Mouse (Mus musculus) lung, embryonic 14.5 days (tissue): Measurements from ENCODE around the gene Tead3. TPM values are rescaled to one million over a fixed set of nuclear protein-coding genes. Genes with fewer than 3 reads are reported as not detected.

Experiments used
- ATAC-seq: fragments of 200-750 bp; cut with Nextera tagmentation; 2 replicates; pipeline ENCODE4 v1.8.0; 2017; ENCODE audit warnings: mild to moderate bottlenecking, moderate TSS enrichment, moderate library complexity; ENCODE audit not compliant: insufficient read depth
- DNase-seq: peaks from one replicate; pipeline ENCODE4 v3.0.0-alpha.2; 2015
- H3K27ac ChIP-seq: fragments of 300-500 bp; sonication (generic); 2 replicates; pipeline ENCODE4 v1.5.1; 2014; ENCODE audit warnings: low read depth, mild to moderate bottlenecking, moderate library complexity
- H3K27me3 ChIP-seq: fragments of 300-500 bp; sonication (generic); 2 replicates; pipeline ENCODE4 v1.6.1; 2014; ENCODE audit warnings: low read length, control low read depth; ENCODE audit not compliant: insufficient read depth
- H3K36me3 ChIP-seq: fragments of 300-500 bp; sonication (generic); 2 replicates; pipeline ENCODE4 v1.6.1; 2014; ENCODE audit warnings: control low read depth; ENCODE audit not compliant: insufficient read depth
- H3K4me1 ChIP-seq: fragments of 300-500 bp; sonication (generic); 2 replicates; pipeline ENCODE4 v1.6.1; 2014; ENCODE audit warnings: antibody characterized with exemption, control low read depth; ENCODE audit not compliant: insufficient read depth
- H3K4me2 ChIP-seq: fragments of 300-500 bp; sonication (generic); 2 replicates; pipeline ENCODE4 v1.6.1; 2014; ENCODE audit warnings: mild to moderate bottlenecking
- H3K4me3 ChIP-seq: fragments of 300-500 bp; sonication (generic); 2 replicates; pipeline ENCODE4 v1.5.1; 2014; ENCODE audit warnings: low read depth, low read length
- H3K9ac ChIP-seq: fragments of 300-500 bp; sonication (generic); 2 replicates; pipeline ENCODE4 v1.6.1; 2014
- H3K9me3 ChIP-seq: fragments of 300-500 bp; sonication (generic); 2 replicates; pipeline ENCODE4 v1.6.1; 2016; ENCODE audit warnings: low read depth, low read length, control low read depth
- CTCF ChIP-seq: IDR thresholded peaks from 2 replicates; pipeline ENCODE4 v1.5.1; 2016; ENCODE audit warnings: antibody characterized with exemption, low read depth
- WGBS: fragments of 180-500 bp; shearing (Covaris S2); extraction: QIAGEN DNeasy Blood & Tissue Kit; methylation state at CpG from one replicate; pipeline ENCODE4 v1.1.7; 2014; 5-methylcytosine and 5-hydroxymethylcytosine counted together
- polyA plus RNA-seq: library from polyadenylated mRNA; unstranded; fragments of >200 nt; fragmentation: Nextera tagmentation; extraction: Ambion mirVana; gene quantifications from 2 replicates; pipeline ENCODE4 v1.2.1, GENCODE M21; 2014

Tead3 gene
- polyA plus RNA-seq, 1 experiment from 2014 or later: 11.2 TPM

- Histone ChIP-seq H3K4me2 (peak within 1 kb of the TSS; percentile 86), H3K9me3 (no peaks in the 10 kb centered on the region), H3K4me3 (peak within 1 kb of the TSS; percentile 82), H3K9ac (peak within 1 kb of the TSS; percentile 89), H3K27me3 (no peaks in the 10 kb centered on the region), H3K27ac (peak within 1 kb of the TSS; percentile 94), H3K4me1 (0 out of 2 replicates have a peak, but pooled peaks cover 4% of the 10 kb centered on the region), H3K36me3 (peaks cover 27% of the 10 kb centered on the region)
- TF ChIP-seq CTCF: no peak
- ATAC-seq: peak; percentile 97
- peak; percentile 100 for DNase-seq
- under 1% methylated on average over 69 of the region's 69 CpGs for WGBS
Observed at GRCm38 (mm10) chr17:28313212-28313879, 37.3 kb downstream of the Tead3 start, which contains the start of gene Fance. Fance (plus strand) TSS chr17:28313519.

GRCm38 (mm10) chr17:28312232-28313211 is 38.1 kb downstream of the Tead3 start:
- H3K27ac ChIP-seq: peak overlapping the region; percentile 76; the same call in 1 of the 2 replicates
- H3K4me3 ChIP-seq: peak overlapping the region; percentile 82
- H3K4me2 ChIP-seq: peak overlapping the region; percentile 86
- no peaks in the 10 kb centered on the region for H3K9me3 ChIP-seq
- 0 out of 2 replicates have a peak, but pooled peaks cover 4% of the 10 kb centered on the region for H3K4me1 ChIP-seq
- H3K9ac ChIP-seq: no peak overlapping the region
- H3K27me3 ChIP-seq: no peaks in the 10 kb centered on the region
- peak; percentile 52 for TF ChIP-seq CTCF
- DNase-seq (peak; percentile 74), ATAC-seq (peak; percentile 36)
- WGBS: 20% methylated on average over 17 of the region's 17 CpGs
- H3K36me3 ChIP-seq: peaks cover 19% of the 10 kb centered on the region; the same call in 1 of the 2 replicates

- no peak overlapping the region for H3K27ac ChIP-seq
- peaks cover 10% of the 10 kb centered on the region; the same call in 1 of the 2 replicates for H3K36me3 ChIP-seq
- DNase-seq (no peak), ATAC-seq (no peak)
- no peak overlapping the region for H3K4me2 ChIP-seq
- TF ChIP-seq CTCF: no peak
- no peak overlapping the region for H3K9ac ChIP-seq
- H3K9me3 ChIP-seq: no peaks in the 10 kb centered on the region
- 0 out of 2 replicates have a peak, but pooled peaks cover 4% of the 10 kb centered on the region for H3K4me1 ChIP-seq
- WGBS: 75% methylated on average over 5 of the region's 5 CpGs
- no peak overlapping the region for H3K4me3 ChIP-seq
- H3K27me3 ChIP-seq: no peaks in the 10 kb centered on the region
Observed at GRCm38 (mm10) chr17:28311366-28312132, 39.1 kb downstream of the Tead3 start.

GRCm38 (mm10) chr17:28310831-28311230 is 39.8 kb downstream of the Tead3 start:
- H3K27ac ChIP-seq: no peak overlapping the region
- H3K4me2 ChIP-seq: no peak overlapping the region
- no peaks in the 10 kb centered on the region for H3K9me3 ChIP-seq
- H3K27me3 ChIP-seq: no peaks in the 10 kb centered on the region
- no peak for DNase-seq
- no peak overlapping the region for H3K4me3 ChIP-seq
- peaks cover 3% of the 10 kb centered on the region; the same call in 1 of the 2 replicates for H3K36me3 ChIP-seq
- H3K4me1 ChIP-seq: 0 out of 2 replicates have a peak, but pooled peaks cover 4% of the 10 kb centered on the region
- TF ChIP-seq CTCF: no peak
- no peak overlapping the region for H3K9ac ChIP-seq
- 64% methylated on average over 3 of the region's 3 CpGs for WGBS
- ATAC-seq: no peak

GRCm38 (mm10) chr17:28308297-28309195 is 42.1 kb downstream of the Tead3 start:
- Histone ChIP-seq H3K36me3 (no peaks in the 10 kb centered on the region), H3K27ac (no peak overlapping the region), H3K9me3 (no peaks in the 10 kb centered on the region), H3K9ac (no peak overlapping the region), H3K27me3 (no peaks in the 10 kb centered on the region), H3K4me1 (no peaks in the 10 kb centered on the region), H3K4me2 (peak overlapping the region; percentile 45), H3K4me3 (no peak overlapping the region)
- ATAC-seq (0 out of 2 replicates have a peak, but pooled peaks have one; percentile 18), DNase-seq (peak; percentile 98)
- TF ChIP-seq CTCF: peak; percentile 97
- WGBS: 9% methylated on average over 18 of the region's 18 CpGs

GRCm38 (mm10) chr17:28305172-28305571 is 45.4 kb downstream of the Tead3 start:
- Histone ChIP-seq H3K4me3 (no peak overlapping the region), H3K4me2 (no peak overlapping the region), H3K27ac (no peak overlapping the region), H3K27me3 (no peaks in the 10 kb centered on the region), H3K36me3 (no peaks in the 10 kb centered on the region), H3K4me1 (no peaks in the 10 kb centered on the region), H3K9ac (no peak overlapping the region), H3K9me3 (no peaks in the 10 kb centered on the region)
- 44% methylated on average over 10 of the region's 10 CpGs for WGBS
- no peak for ATAC-seq
- DNase-seq: peak; percentile 47
- TF ChIP-seq CTCF: no peak
